Mouse (Mus musculus): Measurements from ENCODE around the gene Hsd17b1. TPM values are rescaled to one million over a fixed set of nuclear protein-coding genes. Genes with fewer than 3 reads are reported as not detected.

Hsd17b1 gene
- polyA plus RNA-seq, 1 experiment from 2014 or later = 0.13 TPM

DNA sequence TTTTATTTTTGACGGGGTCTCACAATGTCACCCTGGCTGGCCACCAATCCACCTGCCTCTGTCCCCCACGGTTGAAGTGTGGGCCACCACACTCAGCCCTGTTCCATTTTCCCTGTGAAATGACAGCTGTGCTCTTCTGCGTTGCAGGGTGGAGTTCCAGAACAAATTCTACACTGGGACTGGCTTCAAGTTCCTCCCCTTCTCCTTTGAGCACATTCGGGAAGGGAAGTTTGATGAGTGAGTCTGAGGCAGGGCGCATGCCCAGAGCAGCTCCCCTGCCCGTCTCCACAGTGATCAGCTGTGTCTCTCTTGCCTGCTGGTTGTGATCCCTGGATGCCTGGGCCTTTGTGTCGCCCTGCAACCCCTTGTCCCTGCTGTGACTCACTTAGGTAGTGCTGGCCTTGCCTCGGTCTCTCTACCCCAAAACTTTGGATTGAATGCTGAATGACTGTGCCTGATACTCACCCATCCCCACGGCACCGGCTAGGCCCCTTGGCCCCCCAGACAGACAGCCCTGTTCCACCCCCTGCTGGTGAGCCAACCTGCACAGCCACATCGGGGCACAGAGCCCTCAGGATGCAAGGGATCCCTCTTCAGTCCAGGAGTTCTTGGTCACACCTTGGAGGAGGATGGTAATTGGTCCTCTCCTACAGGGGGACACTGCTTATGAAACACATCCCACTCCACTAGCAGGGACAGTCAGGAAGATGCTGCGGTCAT is 15.9 kb upstream of the Hsd17b1 start:
- Histone ChIP-seq H3K4me1 (peaks cover 77% of the 10 kb centered on the region), H3K27ac (peak overlapping the region; percentile 94), H3K9ac (no peak overlapping the region), H3K9me3 (no peaks in the 10 kb centered on the region), H3K36me3 (no peaks in the 10 kb centered on the region), H3K4me2 (no peak overlapping the region), H3K27me3 (replicated peaks) (no peaks in the 10 kb centered on the region), H3K4me3 (replicated peaks) (no peak overlapping the region)
- 62% methylated on average over 12 of the region's 12 CpGs for WGBS
- ATAC-seq (ENCODE audit: insufficient read depth, low FRiP score, low read depth) = no peak

DNA sequence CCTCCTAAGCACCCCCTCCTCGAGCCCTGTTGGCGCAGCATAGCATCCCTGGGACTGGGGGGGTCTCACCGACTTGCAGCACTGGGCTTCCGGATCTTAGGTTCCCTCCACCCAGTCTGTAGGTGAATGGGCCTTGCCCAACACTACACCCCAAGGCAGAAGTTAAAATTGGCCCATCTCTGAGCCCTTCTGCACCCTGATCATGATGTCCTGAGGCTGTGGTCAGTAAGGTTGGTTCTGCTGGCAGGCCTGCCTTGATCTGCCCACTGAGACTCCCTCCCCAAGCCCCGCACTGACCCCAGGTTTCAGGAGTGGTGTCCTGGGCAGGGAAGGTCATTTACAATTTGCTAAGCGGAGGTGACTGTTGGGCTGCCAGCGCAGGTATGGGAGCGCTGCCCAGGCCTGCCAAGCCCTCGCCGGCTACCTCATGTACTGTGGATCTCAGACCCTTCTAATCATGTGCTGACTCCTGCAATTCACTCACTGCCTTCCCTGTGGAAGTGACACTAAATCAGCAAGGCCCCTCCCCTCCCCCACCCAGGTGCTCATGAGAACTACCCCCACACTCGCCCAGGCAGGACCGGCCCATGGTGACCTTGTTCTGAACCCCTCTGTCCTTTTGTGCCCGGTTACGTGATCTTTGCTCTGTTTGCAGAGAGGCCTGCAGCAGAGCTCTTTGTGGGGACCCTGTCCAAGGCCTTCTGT is 15.1 kb upstream of the Hsd17b1 start:
- no peak overlapping the region for H3K4me3 ChIP-seq (replicated peaks)
- WGBS = 63% methylated on average over 14 of the region's 14 CpGs
- H3K9ac ChIP-seq = no peak overlapping the region
- peak; percentile 29 for ATAC-seq (ENCODE audit: insufficient read depth, low FRiP score, low read depth)
- peaks cover 70% of the 10 kb centered on the region for H3K4me1 ChIP-seq
- H3K27me3 ChIP-seq (replicated peaks) = no peaks in the 10 kb centered on the region
- peak overlapping the region; percentile 24; the same call in 1 of the 2 replicates for H3K4me2 ChIP-seq
- peak overlapping the region; percentile 94 for H3K27ac ChIP-seq
- no peaks in the 10 kb centered on the region for H3K36me3 ChIP-seq
- no peaks in the 10 kb centered on the region for H3K9me3 ChIP-seq

DNA sequence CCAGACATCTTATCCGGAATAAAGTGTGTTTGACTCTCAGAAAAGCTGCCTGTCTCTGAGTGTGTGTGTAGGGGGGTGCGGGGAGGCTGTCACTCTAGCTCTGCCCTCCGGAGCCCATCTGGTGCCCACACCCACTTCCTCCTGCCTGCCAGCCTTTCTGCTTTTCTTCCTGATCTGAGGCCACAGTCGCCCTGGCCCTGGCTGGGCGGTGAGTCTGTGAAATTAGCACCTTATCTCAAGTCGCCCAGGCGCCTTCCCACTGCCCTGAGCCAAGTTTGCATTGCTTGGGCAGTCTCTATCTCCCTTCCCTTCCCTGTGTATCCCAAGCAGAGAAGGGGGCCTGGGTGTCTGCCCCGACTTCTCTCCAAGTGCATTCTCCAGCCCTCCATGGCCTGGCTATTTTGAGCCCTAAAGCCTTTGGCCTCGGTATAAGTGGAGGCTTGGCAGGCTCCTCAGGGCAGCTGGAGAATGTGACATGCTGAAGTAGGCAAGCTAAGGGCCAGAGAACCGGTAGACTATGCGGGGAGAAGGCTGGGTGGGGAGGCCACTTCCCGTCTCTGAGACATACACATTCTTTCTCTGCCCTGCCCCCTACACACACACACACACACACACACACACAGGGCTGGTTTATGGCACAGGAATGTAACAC is 14.4 kb upstream of the Hsd17b1 start:
- Histone ChIP-seq H3K4me2 (peak overlapping the region; percentile 24; the same call in 1 of the 2 replicates), H3K9ac (no peak overlapping the region), H3K9me3 (no peaks in the 10 kb centered on the region), H3K4me1 (peaks cover 63% of the 10 kb centered on the region), H3K36me3 (no peaks in the 10 kb centered on the region), H3K4me3 (replicated peaks) (no peak overlapping the region), H3K27me3 (replicated peaks) (no peaks in the 10 kb centered on the region), H3K27ac (peak overlapping the region; percentile 94)
- peak; percentile 85 for ATAC-seq (ENCODE audit: insufficient read depth, low FRiP score, low read depth)
- 18% methylated on average over 12 of the region's 12 CpGs for WGBS

DNA sequence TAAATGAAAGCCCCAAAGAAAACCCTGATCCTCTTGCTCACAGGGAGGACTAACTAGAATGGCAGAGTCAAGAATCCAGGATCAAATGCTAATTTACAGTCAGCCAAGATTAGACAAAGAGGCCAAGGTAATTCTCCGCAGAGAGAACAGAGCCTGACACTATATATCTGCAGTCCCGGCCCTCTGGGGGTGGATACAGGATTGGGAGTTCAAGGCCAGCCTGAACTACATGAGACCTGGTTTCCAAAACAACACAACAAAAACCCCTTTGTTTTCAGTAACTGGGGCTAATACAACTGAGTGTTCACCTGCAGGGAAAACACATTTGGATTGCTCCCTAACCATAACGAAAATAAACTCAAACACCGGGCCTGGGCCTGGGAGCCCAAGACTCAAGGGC is 13.7 kb upstream of the Hsd17b1 start:
- 72% methylated on average over 4 of the region's 4 CpGs for WGBS
- Histone ChIP-seq H3K4me2 (0 out of 2 replicates have a peak overlapping the region, but pooled peaks have one; percentile 24), H3K9me3 (no peaks in the 10 kb centered on the region), H3K27ac (peak overlapping the region; percentile 94), H3K27me3 (replicated peaks) (no peaks in the 10 kb centered on the region), H3K36me3 (no peaks in the 10 kb centered on the region), H3K9ac (no peak overlapping the region), H3K4me1 (peaks cover 62% of the 10 kb centered on the region), H3K4me3 (replicated peaks) (no peak overlapping the region)
- no peak for ATAC-seq (ENCODE audit: insufficient read depth, low FRiP score, low read depth)

DNA sequence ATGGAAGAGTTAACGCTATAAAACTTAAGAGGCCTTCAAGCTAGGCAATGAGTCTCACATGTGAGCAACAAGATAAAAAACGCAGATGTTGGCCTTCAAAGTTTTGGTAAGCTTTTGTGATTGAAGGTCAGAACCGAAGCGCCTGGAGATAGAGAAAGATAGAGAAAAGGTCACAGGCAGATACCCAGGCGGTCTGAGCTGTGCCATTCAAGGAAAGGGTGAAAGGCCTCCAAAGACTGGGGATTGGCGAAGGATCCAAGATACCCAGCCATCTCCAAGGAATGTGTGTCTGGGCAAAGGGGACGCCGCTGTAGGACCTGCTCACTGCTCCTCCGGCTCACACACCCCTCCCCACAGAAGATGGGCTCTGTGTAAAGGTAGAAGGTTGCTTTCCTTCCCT is 13.2 kb upstream of the Hsd17b1 start:
- Histone ChIP-seq H3K4me3 (replicated peaks) (no peak overlapping the region), H3K9ac (no peak overlapping the region), H3K4me2 (no peak overlapping the region), H3K9me3 (no peaks in the 10 kb centered on the region), H3K27me3 (replicated peaks) (no peaks in the 10 kb centered on the region), H3K4me1 (peaks cover 57% of the 10 kb centered on the region), H3K27ac (peak overlapping the region; percentile 57; the same call in 1 of the 2 replicates), H3K36me3 (no peaks in the 10 kb centered on the region)
- ATAC-seq (ENCODE audit: insufficient read depth, low FRiP score, low read depth) = no peak
- 89% methylated on average over 9 of the region's 9 CpGs for WGBS

DNA sequence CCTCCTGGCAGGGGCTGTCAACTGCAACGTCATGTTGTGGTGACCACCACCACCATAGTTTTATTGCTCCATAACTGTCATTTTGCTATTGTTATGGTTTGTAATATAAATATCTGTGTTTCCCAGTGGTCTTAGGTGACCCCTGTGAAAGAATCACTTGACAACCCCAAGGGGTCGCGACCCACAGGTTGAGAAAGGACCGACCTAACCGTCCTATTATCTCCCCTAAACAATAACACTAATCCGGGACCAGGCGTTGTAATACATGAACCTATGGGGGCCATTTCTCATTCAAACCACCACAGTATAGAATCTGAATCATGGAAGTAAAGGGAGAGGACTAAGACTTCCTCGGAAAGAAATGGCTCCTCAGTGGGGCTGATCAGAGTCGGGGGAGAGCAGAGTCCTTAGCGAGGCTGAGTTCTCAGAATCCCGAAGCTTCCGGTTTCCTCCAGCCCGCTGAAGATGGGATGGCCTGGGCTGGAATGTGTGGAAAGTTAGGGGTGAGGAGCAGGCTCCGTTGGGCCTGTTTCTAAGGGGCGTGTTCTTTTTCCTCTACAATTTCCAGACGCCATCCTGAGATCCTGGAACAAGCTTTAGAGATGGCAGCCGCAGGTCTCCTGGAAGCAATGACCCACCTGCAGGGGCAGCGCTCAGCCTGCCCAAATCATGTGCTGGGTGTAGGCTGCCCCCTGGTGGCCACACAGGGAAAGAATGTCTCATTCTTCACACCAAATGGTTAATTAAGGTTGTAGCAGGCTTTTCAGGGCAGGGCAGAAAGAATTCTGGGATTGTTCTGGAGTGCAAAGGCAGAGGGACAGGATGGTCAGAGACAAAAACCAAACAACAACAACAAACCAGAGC is 11.4 kb upstream of the Hsd17b1 start:
- Histone ChIP-seq H3K9ac (no peak overlapping the region), H3K4me2 (peak overlapping the region; percentile 55), H3K27me3 (replicated peaks) (no peaks in the 10 kb centered on the region), H3K36me3 (no peaks in the 10 kb centered on the region), H3K9me3 (no peaks in the 10 kb centered on the region), H3K4me3 (replicated peaks) (peak overlapping the region; percentile 17), H3K27ac (peak overlapping the region; percentile 57), H3K4me1 (peaks cover 50% of the 10 kb centered on the region)
- 13% methylated on average over 18 of the region's 18 CpGs for WGBS
- no peak for ATAC-seq (ENCODE audit: insufficient read depth, low FRiP score, low read depth)

DNA sequence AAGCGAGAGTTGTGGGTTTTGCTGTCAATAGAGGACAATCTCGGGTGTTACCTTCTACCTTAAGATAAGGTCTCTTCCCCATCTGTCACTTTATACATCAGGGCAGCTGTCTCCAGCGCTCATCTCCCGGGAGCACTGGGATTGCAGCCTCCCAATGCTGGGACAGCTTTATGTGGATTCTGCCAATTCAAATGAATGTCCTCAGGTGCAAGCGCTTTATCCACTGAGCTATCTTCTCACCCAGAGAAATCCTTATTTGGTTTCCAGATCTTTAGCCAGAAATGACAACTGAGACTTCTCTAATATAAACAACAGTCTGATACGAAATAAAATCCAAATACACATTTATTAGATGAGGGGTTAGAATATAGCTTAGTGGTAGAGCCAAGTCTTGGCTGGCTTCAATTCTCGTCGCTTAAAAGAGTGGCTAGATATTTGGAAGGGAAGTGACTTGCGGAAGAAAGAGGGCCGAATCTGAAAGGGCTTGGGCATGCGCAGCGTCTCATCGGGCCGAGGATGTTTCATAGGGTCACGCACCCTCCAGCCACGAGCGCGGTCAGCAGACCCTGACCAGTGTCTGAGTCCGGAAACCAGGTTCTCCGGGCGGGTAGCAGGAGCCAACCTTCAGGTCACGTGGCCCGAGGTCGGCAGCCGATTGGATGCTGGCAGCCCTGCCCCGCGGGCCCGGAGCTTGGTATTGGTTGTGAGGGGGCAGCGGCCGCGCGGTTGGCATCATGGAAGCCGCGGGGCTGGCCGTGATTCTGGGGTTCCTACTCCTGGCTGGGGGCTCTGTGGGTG is 8.6 kb upstream of the Hsd17b1 start, which contains the start of gene Naglu:
Gene Naglu (plus strand): TSS at position 622 of the 798 bp plus-strand sequence.
- Histone ChIP-seq H3K9me3 (no peaks in the 10 kb centered on the region), H3K36me3 (no peaks in the 10 kb centered on the region; the same call in 1 of the 2 replicates), H3K27ac (peak within 1 kb of the TSS; percentile 44; the same call in 1 of the 2 replicates), H3K9ac (peak within 1 kb of the TSS; percentile 73), H3K4me1 (peaks cover 22% of the 10 kb centered on the region), H3K4me3 (replicated peaks) (peak within 1 kb of the TSS; percentile 81), H3K27me3 (replicated peaks) (no peaks in the 10 kb centered on the region), H3K4me2 (peak within 1 kb of the TSS; percentile 98)
- 4% methylated on average over 35 of the region's 35 CpGs for WGBS
- ATAC-seq (ENCODE audit: insufficient read depth, low FRiP score, low read depth) = peak; percentile 85

DNA sequence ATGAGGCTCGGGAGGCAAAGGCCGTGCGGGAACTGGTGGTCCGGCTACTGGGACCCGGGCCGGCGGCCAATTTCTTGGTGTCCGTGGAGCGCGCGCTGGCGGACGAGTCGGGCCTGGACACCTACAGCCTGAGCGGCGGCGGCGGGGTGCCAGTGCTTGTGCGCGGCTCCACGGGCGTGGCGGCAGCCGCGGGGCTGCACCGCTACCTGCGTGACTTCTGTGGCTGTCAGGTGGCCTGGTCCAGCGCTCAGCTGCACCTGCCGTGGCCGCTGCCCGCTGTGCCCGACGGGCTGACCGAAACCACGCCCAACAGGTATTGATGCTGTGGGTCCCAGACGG is 8.1 kb upstream of the Hsd17b1 start:
- no peaks in the 10 kb centered on the region for H3K27me3 ChIP-seq (replicated peaks)
- H3K36me3 ChIP-seq = no peaks in the 10 kb centered on the region; the same call in 1 of the 2 replicates
- peak overlapping the region; percentile 98 for H3K4me2 ChIP-seq
- no peaks in the 10 kb centered on the region for H3K9me3 ChIP-seq
- peak; percentile 32; the same call in 1 of the 2 replicates for ATAC-seq (ENCODE audit: insufficient read depth, low FRiP score, low read depth)
- H3K4me1 ChIP-seq = peaks cover 21% of the 10 kb centered on the region
- H3K4me3 ChIP-seq (replicated peaks) = peak overlapping the region; percentile 81
- peak overlapping the region; percentile 73 for H3K9ac ChIP-seq
- 0% methylated on average over 29 of the region's 36 CpGs for whole genome bisulfite sequencing
- peak overlapping the region; percentile 44; the same call in 1 of the 2 replicates for H3K27ac ChIP-seq

DNA sequence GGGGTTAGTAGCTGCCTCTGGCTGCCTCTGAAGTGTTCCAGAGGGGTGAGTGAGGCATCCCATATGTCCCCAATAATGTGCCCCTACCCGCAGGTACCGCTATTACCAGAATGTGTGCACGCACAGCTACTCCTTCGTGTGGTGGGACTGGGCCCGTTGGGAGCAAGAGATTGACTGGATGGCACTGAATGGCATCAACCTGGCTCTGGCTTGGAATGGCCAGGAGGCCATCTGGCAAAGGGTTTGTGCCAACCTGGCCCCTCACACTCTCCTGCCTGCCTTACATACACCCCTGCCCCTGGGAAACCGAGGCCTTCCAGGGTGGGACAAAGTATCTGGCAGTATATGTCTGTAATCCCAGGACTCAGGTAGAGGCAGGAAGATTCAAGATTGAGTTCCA is 7.2 kb upstream of the Hsd17b1 start:
- no peak overlapping the region for H3K9ac ChIP-seq
- ATAC-seq (ENCODE audit: insufficient read depth, low FRiP score, low read depth) = no peak
- H3K4me2 ChIP-seq = no peak overlapping the region
- no peak overlapping the region for H3K27ac ChIP-seq
- no peaks in the 10 kb centered on the region; the same call in 1 of the 2 replicates for H3K36me3 ChIP-seq
- no peaks in the 10 kb centered on the region for H3K9me3 ChIP-seq
- no peaks in the 10 kb centered on the region for H3K27me3 ChIP-seq (replicated peaks)
- H3K4me1 ChIP-seq = peaks cover 21% of the 10 kb centered on the region
- WGBS = 72% methylated on average over 6 of the region's 6 CpGs
- 0 out of 2 replicates have a peak overlapping the region, but pooled peaks have one; percentile 81 for H3K4me3 ChIP-seq (replicated peaks)

DNA sequence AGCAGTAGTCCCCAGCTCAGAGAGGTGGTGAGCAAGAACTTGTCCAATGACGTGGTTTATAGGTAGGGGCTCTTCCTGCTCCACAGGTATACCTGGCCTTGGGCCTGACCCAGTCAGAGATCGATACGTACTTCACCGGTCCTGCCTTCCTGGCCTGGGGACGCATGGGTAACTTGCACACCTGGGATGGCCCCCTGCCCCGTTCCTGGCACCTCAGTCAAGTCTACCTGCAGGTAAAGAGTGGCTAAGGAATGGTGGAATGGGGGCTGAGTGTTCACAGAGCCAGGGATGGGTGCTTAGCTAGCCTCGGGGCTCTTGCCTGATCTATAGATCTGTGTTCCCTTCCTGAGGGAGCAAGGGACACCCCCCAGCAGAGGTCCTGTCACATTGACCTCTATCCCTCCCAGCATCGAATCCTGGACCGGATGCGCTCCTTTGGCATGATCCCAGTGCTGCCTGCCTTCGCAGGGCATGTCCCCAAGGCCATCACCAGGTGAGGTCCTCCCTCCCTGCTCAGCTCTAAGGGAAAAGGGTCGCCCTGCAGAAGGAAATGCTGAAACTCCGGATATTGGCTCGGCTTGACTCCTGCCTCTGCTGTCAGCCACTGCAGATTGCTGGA is 6.3 kb upstream of the Hsd17b1 start:
- no peak overlapping the region for H3K27ac ChIP-seq
- H3K4me1 ChIP-seq = peaks cover 13% of the 10 kb centered on the region
- H3K4me3 ChIP-seq (replicated peaks) = no peak overlapping the region
- H3K36me3 ChIP-seq = no peaks in the 10 kb centered on the region; the same call in 1 of the 2 replicates
- H3K9ac ChIP-seq = no peak overlapping the region
- H3K4me2 ChIP-seq = no peak overlapping the region
- peaks cover 2% of the 10 kb centered on the region; the same call in 1 of the 2 replicates for H3K27me3 ChIP-seq (replicated peaks)
- 73% methylated on average over 14 of the region's 14 CpGs for WGBS
- H3K9me3 ChIP-seq = no peaks in the 10 kb centered on the region
- ATAC-seq (ENCODE audit: insufficient read depth, low FRiP score, low read depth) = no peak

Data from stomach, embryonic 15.5 days (tissue).